8 mouse cellular contexts compared by ENCODE assay signal in the genomic region with DNA sequence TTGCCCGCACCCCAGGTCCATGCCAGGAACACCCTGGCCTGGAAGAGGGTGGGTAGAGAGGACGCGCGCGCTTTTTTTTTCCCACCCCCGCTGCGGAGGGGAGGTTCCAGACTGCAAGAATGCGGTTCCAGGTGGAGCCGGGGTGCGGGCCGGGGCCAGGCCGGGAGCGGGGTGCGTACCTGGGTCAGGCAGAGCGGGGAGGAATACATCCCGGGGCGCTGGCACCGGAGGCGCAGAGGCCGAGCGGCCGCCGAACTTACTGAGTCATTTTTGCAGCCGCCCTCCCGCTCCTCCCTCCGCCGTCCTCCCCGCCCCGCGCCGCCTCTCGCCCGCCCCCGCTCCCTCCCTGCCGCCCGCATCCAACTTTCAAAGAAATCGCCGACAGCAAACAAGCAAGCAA. TPM values are rescaled to one million over a fixed set of nuclear protein-coding genes. Genes with fewer than 3 reads are reported as not detected.
DNase-seq lines count a peak whose midpoint lies in the region; ATAC-seq and TF ChIP-seq lines count a peak whose summit lies in the region.

No protein-coding gene starts in this region.

- ATAC-seq in forebrain, embryonic 12.5 days (ENCODE audit: low FRiP score), result no peak
- no peak for ATAC-seq in inflammation-experienced regulatory T-cells, adult 6 months

- peaks cover 7% of the 10 kb centered on the region for H3K79me2 ChIP-seq in MEL (ENCODE audit: control insufficient read depth, insufficient read depth, low read length, poor library complexity)

- DNase-seq in MEL (ENCODE audit: low read depth, low spot score), result peak; percentile 64
- peak; percentile 30 to 53 for DNase-seq in adrenal gland, postnatal 4 days (ENCODE audit: low spot score in 2 of 2)
- peak; percentile 76 for DNase-seq in heart, postnatal 4 days
- peak; percentile 32 to 44 for DNase-seq in layer of hippocampus, adult 8-10 months (ENCODE audit: low spot score in 2 of 2)
- peak; percentile 75 for DNase-seq in lung, postnatal 10 days
- peak; percentile 65 for DNase-seq in right cerebral cortex, postnatal 25 days

- no peak for TF ChIP-seq RAD21 in MEL (IDR thresholded peaks at IDR 0.05; ENCODE audit: low read depth, low read length)

- peaks cover 0 to 9% of the 10 kb centered on the region in 2 experiments; a peak in 2 of 4 replicates for H3K4me1 ChIP-seq in MEL (ENCODE audit: control insufficient read depth in 1 of 2, insufficient read depth in 2 of 2, low read length in 2 of 2)
- peaks cover 47% of the 10 kb centered on the region for H3K4me1 ChIP-seq in forebrain, embryonic 12.5 days

- peak overlapping the region; percentile 81 for H3K9ac ChIP-seq in MEL (ENCODE audit: control insufficient read depth, low read depth, low read length, poor library complexity, severe bottlenecking)
- peak overlapping the region; percentile 53 for H3K9ac ChIP-seq in forebrain, embryonic 12.5 days

- peaks cover 0 to 3% of the 10 kb centered on the region in 2 experiments; a peak in 1 of 4 replicates for H3K36me3 ChIP-seq in MEL (ENCODE audit: control insufficient read depth in 1 of 2, insufficient read depth in 2 of 2, low read length in 2 of 2)
- no peaks in the 10 kb centered on the region for H3K36me3 ChIP-seq in forebrain, embryonic 12.5 days (replicated peaks)

- no peak for TF ChIP-seq EP300 in MEL (IDR thresholded peaks at IDR 0.05; ENCODE audit: low read depth in 1 of 2, low read length in 2 of 2)

- TF ChIP-seq CTCF in MEL (IDR thresholded peaks at IDR 0.05 in 2 of 3, conservative IDR thresholded peaks at IDR 0.05 in 1 of 3; ENCODE audit: control insufficient read depth in 1 of 3, insufficient read depth in 1 of 3, low read depth in 2 of 3, low read length in 3 of 3, poor library complexity in 1 of 3, severe bottlenecking in 1 of 3), result no peak

- no peaks in the 10 kb centered on the region for H3K27me3 ChIP-seq in MEL (ENCODE audit: control insufficient read depth in 1 of 2, insufficient read depth in 2 of 2, low read length in 2 of 2)
- H3K27me3 ChIP-seq in forebrain, embryonic 12.5 days, result peaks cover 77% of the 10 kb centered on the region

- peak; percentile 31 to 40; a peak in 1 of 4 replicates for TF ChIP-seq POLR2A in MEL (IDR thresholded peaks at IDR 0.05; ENCODE audit: control insufficient read depth in 1 of 2, insufficient read depth in 1 of 2, low read depth in 1 of 2, low read length in 2 of 2, poor library complexity in 1 of 2)

- H3K4me3 ChIP-seq in MEL (ENCODE audit: control insufficient read depth in 1 of 2, insufficient read depth in 1 of 2, low read depth in 2 of 2, low read length in 2 of 2), result peak overlapping the region; percentile 66 to 91
- peak overlapping the region; percentile 39 for H3K4me3 ChIP-seq in forebrain, embryonic 12.5 days (replicated peaks)

- H3K9me3 ChIP-seq in MEL (replicated peaks; ENCODE audit: insufficient read depth, low read length), result no peaks in the 10 kb centered on the region
- no peaks in the 10 kb centered on the region for H3K9me3 ChIP-seq in forebrain, embryonic 12.5 days

- peak overlapping the region; percentile 63 for H3K4me2 ChIP-seq in forebrain, embryonic 12.5 days

- WGBS in forebrain, embryonic 12.5 days, result 3% methylated on average over 27 of the region's 38 CpGs

- H3K27ac ChIP-seq in MEL (ENCODE audit: control insufficient read depth, low read depth, low read length), result peak overlapping the region; percentile 11
- H3K27ac ChIP-seq in forebrain, embryonic 12.5 days, result no peak overlapping the region

TF ChIP-seq in MEL, 35 proteins besides CTCF, POLR2A, EP300 and RAD21:
- TF ChIP-seq MEF2A (IDR thresholded peaks at IDR 0.05; ENCODE audit: extremely low read depth, insufficient replicate concordance, low read depth, low read length, poor library complexity, severe bottlenecking), result no peak
- no peak for TF ChIP-seq ZKSCAN1 (IDR thresholded peaks at IDR 0.05; ENCODE audit: low read depth, low read length)
- peak; percentile 64 for TF ChIP-seq ZNF384 (IDR thresholded peaks at IDR 0.05; ENCODE audit: low read depth, low read length)
- TF ChIP-seq NRF1 (IDR thresholded peaks at IDR 0.05; ENCODE audit: insufficient read depth, low read depth, low read length, poor library complexity, severe bottlenecking), result 0 out of 2 replicates have a peak, but pooled peaks have one; percentile 10
- TF ChIP-seq ETS1 (IDR thresholded peaks at IDR 0.05; ENCODE audit: low read depth, low read length), result no peak
- no peak for TF ChIP-seq GATA1 (IDR thresholded peaks at IDR 0.05; ENCODE audit: low read depth, low read length)
- TF ChIP-seq SIN3A (IDR thresholded peaks at IDR 0.05; ENCODE audit: low read length), result no peak; the same call in 1 of the 2 replicates
- peak; percentile 38; the same call in 1 of the 2 replicates for TF ChIP-seq HCFC1 (IDR thresholded peaks at IDR 0.05; ENCODE audit: low read depth, low read length)
- peak; percentile 46 for TF ChIP-seq NELFE (IDR thresholded peaks at IDR 0.05; ENCODE audit: low read depth, low read length)
- no peak for TF ChIP-seq CHD1 (IDR thresholded peaks at IDR 0.05; ENCODE audit: low read depth, low read length)
- TF ChIP-seq POLR2AphosphoS5 (IDR thresholded peaks at IDR 0.05; ENCODE audit: borderline replicate concordance, low read depth, low read length), result no peak
- TF ChIP-seq GABPA (IDR thresholded peaks at IDR 0.05; ENCODE audit: low read depth, low read length), result no peak
TF ChIP-seq in MEL: peak in this region for 4.

RNA-seq across cellular contexts. Expression of a gene that starts 28.5 kb away (rescaled TPM):
- 2.0 and 3.6 TPM in 2 replicates for total RNA-seq in MEL (2012; rRNA removed)
- polyA plus RNA-seq in MEL (2012; ENCODE audit: insufficient read depth in 1 of 2, insufficient read length in 2 of 2, low read depth in 1 of 2, low replicate concordance in 2 of 2, missing spikeins in 1 of 2), result 1 to 10 TPM in 1 of 2 experiments, not detected in 1; 9.7 TPM
- 100 to 1,000 TPM; 120 to 129 TPM for total RNA-seq in adrenal gland, postnatal 4 days (2021)
- polyA plus RNA-seq in forebrain, embryonic 12.5 days (2016; fragmentation: Nextera tagmentation; extraction: Ambion mirVana), result 15.3 and 16.3 TPM in 2 replicates
- total RNA-seq in heart, postnatal 4 days (2021), result 100 to 1,000 TPM; 125 to 130 TPM
- total RNA-seq in layer of hippocampus, adult 8-10 months (2022), result 10 to 100 TPM; 52.8 to 61.6 (median 58.7) TPM
- 10 to 100 TPM; 13.8 to 17.2 (median 15.0) TPM for polyA plus RNA-seq in inflammation-experienced regulatory T-cells, adult 6 months (2017; shearing (Covaris generic))

RNA-seq across cellular contexts. Expression of a gene that starts 34.0 kb away (rescaled TPM):
- total RNA-seq in MEL (2012; rRNA removed), result 6.5 and 6.7 TPM in 2 replicates
- polyA plus RNA-seq in MEL (2012; ENCODE audit: insufficient read depth in 1 of 2, insufficient read length in 2 of 2, low read depth in 1 of 2, low replicate concordance in 2 of 2, missing spikeins in 1 of 2), result 10 to 100 TPM in 1 of 2 experiments, not detected in 1; 29.5 TPM
- 10 to 100 TPM in 1 of 2 experiments, 1 to 10 TPM in 1; 1.2 to 13.2 TPM for total RNA-seq in adrenal gland, postnatal 4 days (2021)
- 1.8 and 2.6 TPM in 2 replicates for polyA plus RNA-seq in forebrain, embryonic 12.5 days (2016; fragmentation: Nextera tagmentation; extraction: Ambion mirVana)
- total RNA-seq in heart, postnatal 4 days (2021), result 1 to 10 TPM; 1.9 to 2.4 TPM
- total RNA-seq in layer of hippocampus, adult 8-10 months (2022), result 1 to 10 TPM; 1.3 to 1.7 (median 1.4) TPM
- 10 to 100 TPM in 1 of 3 experiments, 1 to 10 TPM in 2; 4.4 to 10.7 (median 9.8) TPM for polyA plus RNA-seq in inflammation-experienced regulatory T-cells, adult 6 months (2017; shearing (Covaris generic))

RNA-seq across cellular contexts. Expression of a gene that starts 38.1 kb away (rescaled TPM):
- 0.49 and 0.89 TPM in 2 replicates for total RNA-seq in MEL (2012; rRNA removed)
- polyA plus RNA-seq in MEL (2012; ENCODE audit: insufficient read depth in 1 of 2, insufficient read length in 2 of 2, low read depth in 1 of 2, low replicate concordance in 2 of 2, missing spikeins in 1 of 2), result 1 to 10 TPM in 1 of 2 experiments, not detected in 1; 1.2 TPM
- total RNA-seq in adrenal gland, postnatal 4 days (2021), result 1 to 10 TPM; 2.6 to 4.1 TPM
- 1.4 and 2.1 TPM in 2 replicates for polyA plus RNA-seq in forebrain, embryonic 12.5 days (2016; fragmentation: Nextera tagmentation; extraction: Ambion mirVana)
- total RNA-seq in heart, postnatal 4 days (2021), result under 1 TPM; 0.72 to 0.98 TPM
- 1 to 10 TPM; 2.9 to 9.7 (median 4.2) TPM for total RNA-seq in layer of hippocampus, adult 8-10 months (2022)
- 1 to 10 TPM in 1 of 3 experiments, not detected in 2; 3.1 TPM for polyA plus RNA-seq in inflammation-experienced regulatory T-cells, adult 6 months (2017; shearing (Covaris generic))

RNA-seq across cellular contexts. Expression of a gene that starts 42.6 kb away (rescaled TPM):
- total RNA-seq in MEL (2012; rRNA removed), result 0.46 and 0.62 TPM in 2 replicates
- 1 to 10 TPM in 1 of 2 experiments, not detected in 1; 2.6 TPM for polyA plus RNA-seq in MEL (2012; ENCODE audit: insufficient read depth in 1 of 2, insufficient read length in 2 of 2, low read depth in 1 of 2, low replicate concordance in 2 of 2, missing spikeins in 1 of 2)
- total RNA-seq in adrenal gland, postnatal 4 days (2021), result 1 to 10 TPM; 1.7 to 1.8 TPM
- 4.2 and 4.6 TPM in 2 replicates for polyA plus RNA-seq in forebrain, embryonic 12.5 days (2016; fragmentation: Nextera tagmentation; extraction: Ambion mirVana)
- total RNA-seq in heart, postnatal 4 days (2021), result under 1 TPM; 0.55 to 0.70 TPM
- 1 to 10 TPM; 2.7 to 5.5 (median 4.5) TPM for total RNA-seq in layer of hippocampus, adult 8-10 months (2022)
- 1 to 10 TPM in 2 of 3 experiments, under 1 TPM in 1; 0.60 to 1.9 (median 1.1) TPM for polyA plus RNA-seq in inflammation-experienced regulatory T-cells, adult 6 months (2017; shearing (Covaris generic))

RNA-seq across cellular contexts. Expression of a gene that starts 42.7 kb away (rescaled TPM):
- 153 and 157 TPM in 2 replicates for total RNA-seq in MEL (2012; rRNA removed)
- polyA plus RNA-seq in MEL (2012; ENCODE audit: insufficient read depth in 1 of 2, insufficient read length in 2 of 2, low read depth in 1 of 2, low replicate concordance in 2 of 2, missing spikeins in 1 of 2), result 100 to 1,000 TPM in 1 of 2 experiments, not detected in 1; 145 TPM
- total RNA-seq in adrenal gland, postnatal 4 days (2021), result 10 to 100 TPM; 49.4 to 49.7 TPM
- polyA plus RNA-seq in forebrain, embryonic 12.5 days (2016; fragmentation: Nextera tagmentation; extraction: Ambion mirVana), result 68.1 and 68.5 TPM in 2 replicates
- 10 to 100 TPM; 52.9 to 55.9 TPM for total RNA-seq in heart, postnatal 4 days (2021)
- 10 to 100 TPM; 64.3 to 78.5 (median 72.6) TPM for total RNA-seq in layer of hippocampus, adult 8-10 months (2022)
- 10 to 100 TPM in 2 of 3 experiments, 1 to 10 TPM in 1; 9.2 to 17.9 (median 10.9) TPM for polyA plus RNA-seq in inflammation-experienced regulatory T-cells, adult 6 months (2017; shearing (Covaris generic))

Comparison
In these comparisons a context has a peak if more than half of its experiments do, and no peak if none do; other contexts are left out.
1. RNA of a gene that starts 28.5 kb away (total RNA-seq): 125 to 130 TPM in heart, postnatal 4 days, 120 to 129 TPM in adrenal gland, postnatal 4 days and 52.8 to 61.6 TPM in layer of hippocampus, adult 8-10 months; 2.0 to 3.6 TPM in MEL; every median in the first group is over 10 times any median in the second.
2. Peak in every context shown above with its lines, with median percentiles within 50 percentile points of each other: DNase-seq.